Mouse (Mus musculus): ENCODE results near the gene Uba52. TPM values are rescaled to one million over a fixed set of nuclear protein-coding genes. Genes with fewer than 3 reads are reported as not detected.

Uba52 gene
- 100 to 1,000 TPM; 777 to 924 TPM for total RNA-seq (2021)
- long read RNA-seq, experiment 1, transcript Uba52-205 (4 exons, 705 nt): minor isoform, 16 of 420 reads
- long read RNA-seq, experiment 1, transcript Uba52-201 (4 exons, 541 nt): minor isoform, 46 of 420 reads
- long read RNA-seq, experiment 1, transcript Uba52-203 (4 exons, 711 nt): major isoform, 349 of 420 reads
- long read RNA-seq, experiment 1, partial matches to known transcripts: 1 of 420 reads
- long read RNA-seq, experiment 1, other reads (novel, unspliced or antisense): 5 of 420 reads
- long read RNA-seq, experiment 2, transcript Uba52-205 (4 exons, 705 nt): minor isoform, 24 of 535 reads
- long read RNA-seq, experiment 2, transcript Uba52-203 (4 exons, 711 nt): major isoform, 448 of 535 reads
- long read RNA-seq, experiment 2, transcript Uba52-201 (4 exons, 541 nt): minor isoform, 55 of 535 reads
- long read RNA-seq, experiment 2, partial matches to known transcripts: 2 of 535 reads
- long read RNA-seq, experiment 2, other reads (novel, unspliced or antisense): 2 of 535 reads

DNA sequence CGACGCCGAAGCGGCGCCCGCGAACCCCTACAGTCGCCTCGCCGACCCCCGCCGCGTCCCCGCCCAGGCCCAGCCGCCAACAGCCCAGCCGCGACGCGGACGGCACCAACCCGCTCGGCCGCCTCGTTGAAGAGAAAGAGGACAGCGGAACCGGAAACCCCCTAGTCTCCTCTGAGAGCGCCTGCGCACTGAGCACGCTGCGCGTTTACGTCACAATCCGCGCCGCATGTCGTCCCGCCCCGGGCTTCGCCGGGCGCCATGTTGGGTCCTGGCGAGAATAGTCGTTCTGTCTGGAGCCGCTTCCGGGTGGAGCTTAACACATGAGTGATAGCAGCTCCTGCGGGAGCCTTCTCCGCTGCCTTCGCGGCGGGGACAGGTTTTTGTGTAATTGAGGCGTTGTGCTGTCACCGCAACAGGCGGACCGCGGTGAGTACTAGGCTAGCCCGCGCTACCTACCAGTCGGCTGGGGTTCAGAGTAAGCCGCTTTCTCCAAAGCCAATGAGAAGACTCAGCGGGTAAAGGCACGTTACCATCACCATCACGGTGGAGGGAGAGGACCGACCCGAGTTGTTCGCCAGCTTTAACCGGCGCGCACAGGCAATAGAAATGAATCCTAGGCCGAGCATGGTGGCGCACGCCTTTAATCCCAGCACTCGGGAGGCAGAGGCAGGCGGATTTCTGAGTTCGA, at the start of gene Uba52:
Gene Uba52 (minus strand): TSS at position 574 of the 688 bp plus-strand sequence.
- intact Hi-C loops (cut with DNase I): no loop called here
- peak within 1 kb of the TSS; percentile 98 for H3K27ac ChIP-seq
- no peak for TF ChIP-seq CTCF (IDR thresholded peaks at IDR 0.05)
- H3K4me3 ChIP-seq: peak within 1 kb of the TSS; percentile 74
- peak; percentile 98 for DNase-seq

DNA sequence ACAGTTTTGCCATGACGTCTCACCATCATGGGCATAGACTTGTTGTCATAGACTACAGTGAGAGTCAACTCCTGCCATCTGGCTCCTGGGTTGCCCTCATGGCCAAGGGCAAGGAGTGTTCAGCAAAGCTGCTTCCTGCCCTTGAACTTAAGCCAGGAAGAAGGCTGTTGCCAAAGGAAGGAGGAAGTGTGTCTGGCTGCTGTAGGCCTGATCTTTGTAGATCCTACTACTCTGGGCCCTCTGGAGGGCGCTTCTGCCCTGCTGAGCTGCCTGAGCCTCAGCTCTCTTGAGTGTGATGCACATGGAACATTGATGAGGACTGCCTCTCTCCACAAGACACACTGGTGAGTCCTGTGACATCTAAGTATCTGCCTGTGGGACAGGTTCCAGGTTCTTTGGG, 49.5 kb upstream of the Uba52 start:
- H3K27ac ChIP-seq: peak overlapping the region; percentile 88
- no peak overlapping the region; the same call in 1 of the 2 replicates for H3K4me3 ChIP-seq
- peak; percentile 72 for TF ChIP-seq CTCF (IDR thresholded peaks at IDR 0.05)
- DNase-seq: peak; percentile 75
- intact Hi-C loops (cut with DNase I): loop anchor here (2.0 kb wide), 1 partner anchor 25 kb away; no protein-coding TSS in a partner anchor

DNA sequence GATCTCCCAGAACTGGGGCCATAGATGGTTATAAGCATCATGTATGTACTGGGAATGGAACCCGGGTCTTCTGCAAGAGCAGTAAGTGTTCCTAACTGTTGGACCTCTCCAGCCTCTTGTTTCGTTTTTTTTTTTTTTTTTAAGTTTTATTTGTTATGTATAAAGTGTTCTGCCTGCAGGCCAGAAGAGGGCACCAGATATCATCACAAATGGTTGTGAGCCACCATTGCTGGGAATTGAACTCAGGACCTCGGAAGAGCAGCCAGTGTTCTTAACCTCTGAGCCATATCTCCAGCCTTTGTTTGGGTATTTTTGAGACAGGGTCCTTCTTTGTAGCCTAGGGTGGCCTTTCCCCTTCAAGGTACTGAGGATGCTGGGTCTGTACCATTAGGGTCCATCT, 48.4 kb upstream of the Uba52 start:
- Histone ChIP-seq H3K27ac (peak overlapping the region; percentile 88), H3K4me3 (no peak overlapping the region)
- no peak for DNase-seq
- intact Hi-C loops (cut with DNase I): no loop called here
- TF ChIP-seq CTCF (IDR thresholded peaks at IDR 0.05): peak; percentile 39; the same call in 1 of the 2 replicates

DNA sequence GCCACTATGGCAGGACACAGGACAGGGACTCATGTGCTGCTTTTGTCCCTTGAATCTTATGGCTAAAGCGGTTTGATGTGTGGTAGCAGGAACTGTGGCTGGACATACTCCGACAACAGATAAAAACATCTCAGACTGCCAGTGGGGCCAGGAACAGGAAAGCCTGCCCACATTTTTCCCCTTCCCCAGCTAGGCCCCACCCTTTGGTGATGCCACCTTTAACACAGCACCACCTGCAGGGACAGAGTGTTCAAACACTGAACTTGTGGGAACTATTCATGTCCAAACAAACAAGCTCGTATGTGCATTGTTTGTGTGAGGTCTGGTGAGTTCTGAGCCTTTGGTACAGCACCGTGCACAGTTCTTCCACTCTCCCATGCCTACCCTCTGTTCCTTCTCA, 47.7 kb upstream of the Uba52 start:
- Histone ChIP-seq H3K27ac (peak overlapping the region; percentile 88), H3K4me3 (no peak overlapping the region)
- DNase-seq: no peak
- intact Hi-C loops (cut with DNase I): no loop called here
- TF ChIP-seq CTCF (IDR thresholded peaks at IDR 0.05): peak; percentile 36

DNA sequence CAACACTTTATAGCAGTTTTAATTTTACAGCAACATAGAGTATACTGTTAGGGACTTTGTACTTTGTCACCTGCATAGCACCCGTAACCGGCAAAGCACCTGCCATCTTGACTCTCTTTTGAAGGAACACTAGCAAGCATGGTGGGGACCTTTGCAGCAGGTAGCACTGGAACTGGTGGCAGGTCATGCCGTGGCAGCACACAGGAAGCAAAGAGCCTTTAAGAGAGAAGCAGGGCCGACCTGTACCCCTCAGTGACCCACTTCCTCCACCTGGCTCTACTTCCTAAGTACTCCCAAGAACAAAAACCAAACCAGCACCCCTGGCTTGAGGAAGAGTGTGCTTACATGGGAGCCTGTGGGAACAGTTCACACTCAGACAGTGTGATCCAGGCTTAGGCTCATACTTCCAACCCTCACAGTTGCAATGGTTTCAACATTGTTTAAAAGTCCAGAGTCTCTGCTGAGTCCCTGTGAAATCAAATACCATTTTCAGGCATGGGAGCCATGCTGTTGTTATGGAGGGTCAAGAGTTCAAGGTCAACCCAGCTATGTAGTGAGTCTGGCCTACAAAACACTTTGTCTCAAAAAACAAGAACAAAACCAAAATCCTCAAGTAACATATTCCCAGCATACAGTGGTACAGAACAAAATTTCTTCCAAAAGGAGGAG, 44.6 kb upstream of the Uba52 start:
- TF ChIP-seq CTCF (IDR thresholded peaks at IDR 0.05): no peak
- DNase-seq: no peak
- H3K4me3 ChIP-seq: no peak overlapping the region
- intact Hi-C loops (cut with DNase I): no loop called here
- peak overlapping the region; percentile 94 for H3K27ac ChIP-seq

DNA sequence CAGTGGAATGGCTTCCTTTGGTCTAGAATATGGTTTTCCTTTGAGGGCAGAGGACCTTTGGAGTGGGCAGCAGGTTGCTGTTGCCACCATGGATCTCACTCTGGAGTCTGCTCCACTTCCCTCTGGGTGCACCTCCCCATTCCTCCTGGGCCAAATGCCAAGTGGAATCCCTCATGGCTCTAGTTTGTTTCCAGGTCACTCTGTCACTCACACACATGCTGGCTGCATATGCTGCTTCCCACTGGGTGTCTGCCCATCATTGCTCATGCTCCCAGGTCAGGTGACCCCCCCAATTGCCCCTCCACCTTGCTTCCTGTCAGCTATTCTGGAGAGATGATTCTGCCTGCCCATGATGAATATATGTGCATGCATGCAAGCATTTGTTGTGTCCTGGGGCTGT, 43.1 kb upstream of the Uba52 start:
- Histone ChIP-seq H3K27ac (peak overlapping the region; percentile 94), H3K4me3 (no peak overlapping the region; the same call in 1 of the 2 replicates)
- intact Hi-C loops (cut with DNase I): loop anchor here (5.0 kb wide), 1 partner anchor 34 kb away; no protein-coding TSS in a partner anchor
- peak; percentile 84 for DNase-seq
- no peak for TF ChIP-seq CTCF (IDR thresholded peaks at IDR 0.05)

DNA sequence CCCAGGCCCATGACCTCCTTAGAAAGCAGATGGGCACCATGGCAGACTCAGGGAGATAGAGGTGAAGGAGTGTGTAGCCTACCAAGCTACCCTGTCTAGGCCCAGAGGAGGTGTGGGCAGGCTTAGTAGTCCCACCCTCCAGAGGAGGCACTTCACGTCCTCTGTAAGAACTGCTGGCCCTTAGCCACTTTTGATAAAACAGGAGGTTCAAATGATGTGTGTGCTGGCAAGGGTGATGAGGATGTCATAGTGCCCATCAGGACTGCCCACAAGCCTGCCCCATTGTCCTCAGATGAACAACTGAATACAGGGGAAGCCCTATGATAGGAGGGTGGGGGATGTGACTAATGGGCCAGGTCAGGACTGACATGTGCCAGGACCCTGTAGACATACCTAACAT, 42.2 kb upstream of the Uba52 start:
- Histone ChIP-seq H3K4me3 (no peak overlapping the region), H3K27ac (peak overlapping the region; percentile 94)
- intact Hi-C loops (cut with DNase I): loop anchor here (5.0 kb wide), 1 partner anchor 34 kb away; no protein-coding TSS in a partner anchor
- no peak for TF ChIP-seq CTCF (IDR thresholded peaks at IDR 0.05)
- DNase-seq: no peak

DNA sequence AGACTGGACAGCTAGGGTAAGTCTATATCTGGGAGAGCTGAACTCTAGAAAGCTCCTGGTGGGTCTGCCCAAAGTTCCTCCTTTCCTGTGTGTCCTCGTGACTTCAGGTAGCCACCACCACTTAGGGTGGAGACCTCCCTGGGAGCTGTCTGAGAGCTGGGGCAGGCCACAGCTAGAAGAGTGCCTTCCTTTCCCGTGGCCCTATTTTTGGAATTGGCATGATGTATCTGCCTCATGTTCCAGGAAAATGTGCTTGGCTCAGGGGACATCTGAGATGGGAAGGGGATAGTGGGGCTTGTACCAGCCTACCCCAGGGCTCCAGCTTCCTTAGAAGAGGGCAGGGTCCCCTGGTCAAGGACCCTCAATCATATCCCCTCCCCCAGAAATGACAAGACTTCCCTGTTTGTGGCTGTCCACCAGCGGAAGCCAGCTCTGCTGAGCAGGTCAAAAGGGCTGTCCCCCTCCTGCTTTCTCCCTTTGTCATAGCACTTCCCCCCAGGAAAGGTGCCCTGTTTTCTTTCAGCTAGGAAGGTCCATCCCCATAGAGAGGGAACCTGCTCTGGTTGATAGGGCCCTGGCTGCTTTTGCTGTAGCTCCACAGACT, 41.1 kb upstream of the Uba52 start:
- no peak for TF ChIP-seq CTCF (IDR thresholded peaks at IDR 0.05)
- intact Hi-C loops (cut with DNase I): loop anchor here (5.0 kb wide), 1 partner anchor 36 kb away; no protein-coding TSS in a partner anchor
- Histone ChIP-seq H3K4me3 (peak overlapping the region; percentile 45), H3K27ac (peak overlapping the region; percentile 94)
- DNase-seq: peak; percentile 66

DNA sequence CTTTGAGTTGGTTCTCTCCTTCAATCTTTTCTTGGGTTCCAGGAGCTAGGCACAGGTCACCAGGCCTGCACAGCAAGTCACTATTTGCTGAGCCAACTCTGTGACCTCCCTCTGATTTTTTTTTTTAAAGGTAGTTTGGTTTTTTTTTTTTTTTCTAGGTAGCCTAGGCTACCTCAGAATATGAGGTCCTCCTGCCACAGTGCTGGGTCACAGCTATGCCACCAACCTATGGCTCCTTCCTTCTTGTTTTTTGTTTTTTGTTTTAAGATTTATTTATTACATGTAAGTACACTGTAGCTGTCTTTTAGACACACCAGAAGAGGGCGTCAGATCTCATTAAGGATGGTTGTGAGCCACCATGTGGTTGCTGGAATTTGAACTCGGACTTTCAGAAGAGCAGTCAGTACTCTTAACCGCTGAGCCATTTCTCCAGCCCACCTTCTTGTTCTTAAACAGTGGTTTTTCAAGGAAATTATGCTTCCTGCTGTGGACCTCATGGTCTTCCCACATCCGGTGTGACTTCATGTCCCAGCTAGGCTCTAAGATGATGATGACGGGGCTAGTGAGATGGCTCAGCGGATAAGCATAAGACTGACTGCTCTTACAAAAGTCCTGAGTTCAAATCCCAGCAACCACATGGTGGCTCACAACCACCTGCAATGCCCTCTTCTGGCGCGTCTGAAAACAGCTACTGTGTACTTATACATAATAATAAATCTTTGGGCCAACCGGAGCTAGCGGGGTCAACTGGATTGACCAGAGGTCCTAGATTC, 39.0 kb upstream of the Uba52 start:
- no peak for DNase-seq
- intact Hi-C loops (cut with DNase I): loop anchor here (5.0 kb wide), 1 partner anchor 38 kb away; no protein-coding TSS in a partner anchor
- no peak overlapping the region for H3K4me3 ChIP-seq
- H3K27ac ChIP-seq: peak overlapping the region; percentile 94
- 0 out of 2 replicates have a peak, but pooled peaks have one; percentile 9 for TF ChIP-seq CTCF (IDR thresholded peaks at IDR 0.05)

DNA sequence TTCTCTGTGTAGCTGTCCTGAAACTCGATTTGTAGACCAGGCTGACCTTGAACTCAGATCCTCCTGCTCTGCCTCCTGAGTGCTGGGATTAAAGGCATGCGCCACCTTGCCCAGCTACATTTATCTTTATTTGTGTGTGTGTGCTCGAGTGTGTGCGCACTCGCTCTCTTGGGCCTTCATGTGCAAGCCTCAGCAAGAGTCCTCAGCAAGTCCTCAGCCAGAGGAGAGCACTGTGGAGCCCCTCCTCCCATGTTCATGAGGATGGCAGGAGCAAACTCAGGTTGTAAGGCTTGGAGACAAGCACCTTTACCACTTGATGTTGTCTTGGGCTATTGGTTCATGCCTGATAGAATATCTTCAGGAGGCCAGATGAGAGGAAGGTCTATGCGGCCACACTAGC, 37.2 kb upstream of the Uba52 start:
- Histone ChIP-seq H3K27ac (peak overlapping the region; percentile 94), H3K4me3 (no peak overlapping the region)
- intact Hi-C loops (cut with DNase I): no loop called here
- no peak for DNase-seq
- TF ChIP-seq CTCF (IDR thresholded peaks at IDR 0.05): no peak

DNA sequence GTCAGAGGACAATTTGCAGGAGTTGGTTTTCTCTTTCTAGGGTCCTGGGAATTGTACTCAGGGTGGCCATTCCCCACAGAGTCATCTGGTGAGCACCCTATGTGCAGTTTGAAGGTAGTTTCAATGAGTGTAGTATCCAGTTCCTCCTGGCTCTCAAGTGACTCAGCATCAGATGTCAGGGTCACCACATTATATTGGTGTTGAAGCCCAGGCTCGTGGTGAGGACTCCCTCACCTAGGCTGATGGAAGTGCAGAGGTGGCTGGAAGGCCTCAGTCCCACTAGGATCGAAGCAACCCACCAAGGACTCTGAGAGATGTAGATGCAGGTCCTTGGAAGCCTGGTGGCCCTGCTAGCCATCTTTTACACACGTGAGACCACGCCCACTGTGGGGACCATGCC, 35.8 kb upstream of the Uba52 start:
- intact Hi-C loops (cut with DNase I): no loop called here
- H3K4me3 ChIP-seq: no peak overlapping the region
- H3K27ac ChIP-seq: peak overlapping the region; percentile 99
- no peak for TF ChIP-seq CTCF (IDR thresholded peaks at IDR 0.05)
- DNase-seq: no peak
